Mouse (Mus musculus) heart, embryonic 10.5 days (tissue): ENCODE measurements around the gene Lrrc29. TPM values are rescaled to one million over a fixed set of nuclear protein-coding genes. Genes with fewer than 3 reads are reported as not detected.

Experiments
- microRNA counts: library from miRNA; unstranded; fragments of <30 nt; microRNA quantifications from one replicate; lab custom pipeline; 2017
- microRNA-seq: library from miRNA; unstranded; fragments of <30 nt; microRNA quantifications from one replicate; pipeline ENCODE4, GENCODE M21; 2017
- polyA plus RNA-seq: library from polyadenylated mRNA; unstranded; fragments of >200 nt; fragmentation: Nextera tagmentation; extraction: Ambion mirVana; gene quantifications from 2 replicates; pipeline ENCODE4 v1.2.1, GENCODE M21; 2016

Gene Lrrc29
- polyA plus RNA-seq, 1 experiment from 2014 or later = 1.5 TPM

MicroRNA genes within 50 kb of the gene (microRNA counts, 519-probe panel; counts per million panel counts)
- microRNA mmu-miR-328 (lab: Ali Mortazavi, UCI) = not detected

Small RNA genes within 50 kb of the gene (microRNA-seq; reads per million reads assigned to microRNA genes)
- gene Gm27320 (not detected), gene Mir328 (251 reads per million, percentile 61 among the genes with 10 or more reads in this experiment)

Other genes with a start within 250 kb of the Lrrc29 start
- 0.15 TPM in 1 of 2 replicates, not detected in the other for gene Ces3b, start 242.5 kb downstream of the Lrrc29 start, polyA plus RNA-seq
- not detected in 2 replicates for gene Ces4a, start 194.5 kb downstream of the Lrrc29 start, polyA plus RNA-seq
- 47.5 and 59.6 TPM in 2 replicates for gene Cbfb, start 155.6 kb downstream of the Lrrc29 start, polyA plus RNA-seq
- 19.3 and 20.7 TPM in 2 replicates for gene D230025D16Rik, start 101.1 kb downstream of the Lrrc29 start, polyA plus RNA-seq
- 7.6 and 8.1 TPM in 2 replicates for gene B3gnt9, start 71.1 kb downstream of the Lrrc29 start, polyA plus RNA-seq
- gene Tradd, start 61.7 kb downstream of the Lrrc29 start, polyA plus RNA-seq = 19.0 and 19.4 TPM in 2 replicates
- gene Fbxl8, start 61.6 kb downstream of the Lrrc29 start, polyA plus RNA-seq = 2.0 and 2.4 TPM in 2 replicates
- gene Hsf4, start 56.5 kb downstream of the Lrrc29 start, polyA plus RNA-seq = 0.16 TPM in 1 of 2 replicates, not detected in the other
- gene Nol3, start 50.1 kb downstream of the Lrrc29 start, polyA plus RNA-seq = 1.2 and 1.3 TPM in 2 replicates
- 7.4 and 8.6 TPM in 2 replicates for gene 4931428F04Rik, start 36.4 kb downstream of the Lrrc29 start, polyA plus RNA-seq
- 16.7 and 18.9 TPM in 2 replicates for gene Exoc3l, start 30.2 kb downstream of the Lrrc29 start, polyA plus RNA-seq
- gene E2f4, start 28.6 kb downstream of the Lrrc29 start, polyA plus RNA-seq = 91.4 and 114 TPM in 2 replicates
- gene Elmo3, start 20.7 kb downstream of the Lrrc29 start, polyA plus RNA-seq = 3.9 and 4.4 TPM in 2 replicates
- gene Tmem208, start 76 bp upstream of the Lrrc29 start, polyA plus RNA-seq = 99.6 and 101 TPM in 2 replicates
- gene Fhod1, start 21.7 kb upstream of the Lrrc29 start, polyA plus RNA-seq = 2.1 and 3.0 TPM in 2 replicates
- gene Slc9a5, start 22.6 kb upstream of the Lrrc29 start, polyA plus RNA-seq = 1.8 and 2.4 TPM in 2 replicates
- 0.12 and 0.44 TPM in 2 replicates for gene Plekhg4, start 47.0 kb upstream of the Lrrc29 start, polyA plus RNA-seq
- not detected in 2 replicates for gene Kctd19, start 87.2 kb upstream of the Lrrc29 start, polyA plus RNA-seq
- gene Lrrc36, start 87.3 kb upstream of the Lrrc29 start, polyA plus RNA-seq = 0.09 TPM in 1 of 2 replicates, not detected in the other
- 25.5 and 28.4 TPM in 2 replicates for gene Tppp3, start 145.2 kb upstream of the Lrrc29 start, polyA plus RNA-seq
- 16.1 and 21.6 TPM in 2 replicates for gene Zdhhc1, start 170.6 kb upstream of the Lrrc29 start, polyA plus RNA-seq
- gene Hsd11b2, start 192.5 kb upstream of the Lrrc29 start, polyA plus RNA-seq = 14.8 and 37.5 TPM in 2 replicates
- gene Atp6v0d1, start 239.8 kb upstream of the Lrrc29 start, polyA plus RNA-seq = 69.7 and 70.6 TPM in 2 replicates